Mouse (Mus musculus) forebrain, postnatal 0 days (tissue): Measurements from ENCODE around the gene Stac2. TPM values are rescaled to one million over a fixed set of nuclear protein-coding genes. Genes with fewer than 3 reads are reported as not detected.

ENCODE experiments used
- ATAC-seq: fragments of 200-750 bp; cut with Nextera tagmentation; 2 replicates; pipeline ENCODE4 v1.8.0; 2017; ENCODE audit warnings: mild to moderate bottlenecking, moderate library complexity
- DNase-seq: peaks from one replicate; pipeline ENCODE4 v3.0.0-alpha.2; 2015
- H3K27ac ChIP-seq: fragments of 300-500 bp; sonication (generic); 2 replicates; pipeline ENCODE4 v1.5.1; 2014; ENCODE audit warnings: low read depth, mild to moderate bottlenecking, antibody characterized with exemption, low read length, moderate library complexity, mixed read lengths
- H3K27me3 ChIP-seq: fragments of 300-500 bp; sonication (generic); 2 replicates; pipeline ENCODE4 v1.6.1; 2014; ENCODE audit warnings: mild to moderate bottlenecking, low read length, mixed read lengths; ENCODE audit not compliant: insufficient read depth
- H3K36me3 ChIP-seq: fragments of 300-500 bp; sonication (generic); 2 replicates; pipeline ENCODE4 v1.6.1; 2014; ENCODE audit warnings: mild to moderate bottlenecking, moderate library complexity; ENCODE audit not compliant: insufficient read depth
- H3K4me1 ChIP-seq: fragments of 300-500 bp; sonication (generic); 2 replicates; pipeline ENCODE4 v1.6.1; 2014; ENCODE audit warnings: antibody characterized with exemption; ENCODE audit not compliant: insufficient read depth
- H3K4me2 ChIP-seq: fragments of 300-500 bp; sonication (generic); 2 replicates; pipeline ENCODE4 v1.6.1; 2014; ENCODE audit warnings: low read depth, mild to moderate bottlenecking, moderate library complexity
- H3K4me3 ChIP-seq: fragments of 300-500 bp; sonication (generic); 2 replicates; pipeline ENCODE4 v1.5.1; 2014; ENCODE audit warnings: low read depth, low read length, mixed read lengths
- H3K9ac ChIP-seq: fragments of 300-500 bp; sonication (generic); 2 replicates; pipeline ENCODE4 v1.6.1; 2014; ENCODE audit warnings: mild to moderate bottlenecking
- H3K9me3 ChIP-seq: fragments of 300-500 bp; sonication (generic); 2 replicates; pipeline ENCODE4 v1.6.1; 2016; ENCODE audit warnings: low read length
- CTCF ChIP-seq: sonication (generic); IDR thresholded peaks from 2 replicates; pipeline ENCODE4 v1.5.1; 2016; ENCODE audit warnings: antibody characterized with exemption, control low read depth, low read depth
- WGBS: fragments of 180-500 bp; shearing (Covaris S2); extraction: QIAGEN DNeasy Blood & Tissue Kit; methylation state at CpG from one replicate; pipeline ENCODE4 v1.1.7; 2014; 5-methylcytosine and 5-hydroxymethylcytosine counted together
- polyA plus RNA-seq: library from polyadenylated mRNA; unstranded; fragments of >200 nt; fragmentation: Nextera tagmentation; extraction: Ambion mirVana; gene quantifications from 2 replicates; pipeline ENCODE4 v1.2.1, GENCODE M21; 2015
- total RNA-seq: library from RNA; depleted of rRNA; stranded (reverse); fragments of >200 nt; gene quantifications from 2 replicates; pipeline ENCODE4 v1.2.3, GENCODE M21; 2014

Gene Stac2
- total and polyA plus RNA-seq, 2 experiments from 2014 or later, result 2.0 to 2.8 TPM

- H3K9me3 ChIP-seq, result no peaks in the 10 kb centered on the region
- 54% methylated on average over 7 of the region's 7 CpGs for WGBS
- TF ChIP-seq CTCF, result no peak
Measured at GRCm38 (mm10) chr11:98000378-98001140, 52.7 kb downstream of the Stac2 start.

GRCm38 (mm10) chr11:97999748-98000147 is 53.5 kb downstream of the Stac2 start:
- H3K4me1 ChIP-seq, result peaks cover 6% of the 10 kb centered on the region; the same call in 1 of the 2 replicates
- H3K9ac ChIP-seq, result no peak overlapping the region
- no peaks in the 10 kb centered on the region for H3K9me3 ChIP-seq
- ATAC-seq (no peak), DNase-seq (no peak)
- H3K4me2 ChIP-seq, result no peak overlapping the region
- H3K27ac ChIP-seq, result no peak overlapping the region
- no peak overlapping the region for H3K4me3 ChIP-seq
- peaks cover 27% of the 10 kb centered on the region for H3K36me3 ChIP-seq
- no peaks in the 10 kb centered on the region for H3K27me3 ChIP-seq
- WGBS, result 62% methylated on average over 5 of the region's 5 CpGs
- no peak for TF ChIP-seq CTCF

More at GRCm38 (mm10) chr11:98000378-98001140, 52.7 kb downstream of the Stac2 start:
- Histone ChIP-seq H3K36me3 (peaks cover 35% of the 10 kb centered on the region), H3K4me2 (no peak overlapping the region), H3K27me3 (no peaks in the 10 kb centered on the region), H3K4me3 (no peak overlapping the region), H3K27ac (no peak overlapping the region), H3K9ac (no peak overlapping the region), H3K4me1 (no peaks in the 10 kb centered on the region)
- no peak for DNase-seq
- ATAC-seq, result no peak

- Histone ChIP-seq H3K9ac (no peak overlapping the region), H3K4me2 (no peak overlapping the region), H3K27ac (no peak overlapping the region), H3K27me3 (no peaks in the 10 kb centered on the region), H3K4me3 (no peak overlapping the region), H3K36me3 (peaks cover 20% of the 10 kb centered on the region), H3K9me3 (no peaks in the 10 kb centered on the region), H3K4me1 (peaks cover 12% of the 10 kb centered on the region; the same call in 1 of the 2 replicates)
- ATAC-seq (no peak), DNase-seq (no peak)
- peak; percentile 21; the same call in 1 of the 2 replicates for TF ChIP-seq CTCF
- 59% methylated on average over 7 of the region's 7 CpGs for WGBS
Measured at GRCm38 (mm10) chr11:97998898-97999608, 54.2 kb downstream of the Stac2 start.

GRCm38 (mm10) chr11:97998074-97998793 is 55.0 kb downstream of the Stac2 start:
- Histone ChIP-seq H3K4me3 (no peak overlapping the region), H3K4me1 (peaks cover 12% of the 10 kb centered on the region; the same call in 1 of the 2 replicates), H3K27me3 (no peaks in the 10 kb centered on the region), H3K9ac (no peak overlapping the region), H3K4me2 (no peak overlapping the region), H3K36me3 (peaks cover 15% of the 10 kb centered on the region), H3K27ac (no peak overlapping the region), H3K9me3 (no peaks in the 10 kb centered on the region)
- no peak for TF ChIP-seq CTCF
- ATAC-seq, result no peak
- 79% methylated on average over 11 of the region's 11 CpGs for WGBS
- no peak for DNase-seq

- H3K4me2 ChIP-seq, result no peak overlapping the region
- H3K4me1 ChIP-seq, result peaks cover 12% of the 10 kb centered on the region; the same call in 1 of the 2 replicates
- H3K36me3 ChIP-seq, result peaks cover 9% of the 10 kb centered on the region; the same call in 1 of the 2 replicates
- TF ChIP-seq CTCF, result no peak
- 67% methylated on average over 8 of the region's 8 CpGs for WGBS
- no peak overlapping the region for H3K4me3 ChIP-seq
- no peaks in the 10 kb centered on the region for H3K9me3 ChIP-seq
- DNase-seq (no peak), ATAC-seq (no peak)
- no peaks in the 10 kb centered on the region for H3K27me3 ChIP-seq
- H3K27ac ChIP-seq, result no peak overlapping the region
- H3K9ac ChIP-seq, result no peak overlapping the region
Measured at GRCm38 (mm10) chr11:97997387-97997960, 55.8 kb downstream of the Stac2 start.

- H3K9me3 ChIP-seq, result no peaks in the 10 kb centered on the region
- no peak for ATAC-seq
Measured at GRCm38 (mm10) chr11:97996691-97997090, 56.6 kb downstream of the Stac2 start.

More at GRCm38 (mm10) chr11:97996691-97997090, 56.6 kb downstream of the Stac2 start:
- 62% methylated on average over 1 of the region's 1 CpGs for WGBS
- DNase-seq, result no peak
- Histone ChIP-seq H3K9ac (no peak overlapping the region), H3K36me3 (peaks cover 5% of the 10 kb centered on the region; the same call in 1 of the 2 replicates), H3K27me3 (no peaks in the 10 kb centered on the region), H3K27ac (no peak overlapping the region), H3K4me2 (no peak overlapping the region), H3K4me1 (peaks cover 12% of the 10 kb centered on the region; the same call in 1 of the 2 replicates), H3K4me3 (no peak overlapping the region)
- TF ChIP-seq CTCF, result no peak
